Mouse (Mus musculus) c-Kit-negative CD71-positive TER-119-positive erythroid progenitor cells, embryonic 14.5 days (primary cell): Measurements from ENCODE around the gene Pot1b.

Experiments
- DNase-seq: peaks from one replicate; pipeline ENCODE4 v3.0.0-alpha.2; 2013; ENCODE audit warnings: low read depth, low spot score

Gene Pot1b

GRCm38 (mm10) chr17:55711984-55712811 is at the start of gene Pot1b:
Gene Pot1b, minus strand, starts transcription at chr17:55712628.
- DNase-seq: peak; percentile 93

- DNase-seq: no peak
These were observed 38.7 kb upstream of the Pot1b start for GRCm38 (mm10) chr17:55751170-55751569.

GRCm38 (mm10) chr17:55749786-55750185 is 37.4 kb upstream of the Pot1b start, which contains the start of gene Adgre4:
Gene Adgre4, plus strand, starts transcription at chr17:55749984.
- no peak for DNase-seq

- no peak for DNase-seq
These were observed 24.2 kb upstream of the Pot1b start for GRCm38 (mm10) chr17:55736675-55737074.

GRCm38 (mm10) chr17:55726193-55726592 is 13.8 kb upstream of the Pot1b start:
- DNase-seq: no peak

GRCm38 (mm10) chr17:55722250-55722649 is 9.8 kb upstream of the Pot1b start:
- no peak for DNase-seq

GRCm38 (mm10) chr17:55721270-55721669 is 8.8 kb upstream of the Pot1b start:
- DNase-seq: no peak

GRCm38 (mm10) chr17:55702865-55703264 is 9.6 kb downstream of the Pot1b start:
- DNase-seq: no peak

GRCm38 (mm10) chr17:55702161-55702820 is 10.1 kb downstream of the Pot1b start:
- DNase-seq: peak; percentile 68

- no peak for DNase-seq
These were observed 13.0 kb downstream of the Pot1b start for GRCm38 (mm10) chr17:55699388-55699787.

- DNase-seq: no peak
These were observed 51.3 kb downstream of the Pot1b start for GRCm38 (mm10) chr17:55661099-55661498.

- no peak for DNase-seq
These were observed 87.3 kb downstream of the Pot1b start, which contains the start of gene Vmn2r118 for GRCm38 (mm10) chr17:55625092-55625491. Gene Vmn2r118, minus strand, starts transcription at chr17:55625192.
